Mouse (Mus musculus) cerebellum, adult 2 months (tissue): Measurements from ENCODE around the gene Fbxl3. TPM values are rescaled to one million over a fixed set of nuclear protein-coding genes. Genes with fewer than 3 reads are reported as not detected.

Source experiments
- DNase-seq, 2 experiments: peaks; one replicate each; pipeline ENCODE4 v3.0.0; 2021
- H3K27ac ChIP-seq: fragments of 200-500 bp; 2 replicates; pipeline ENCODE4 v1.5.1; 2012; ENCODE audit warnings: low read length, control low read depth, inconsistent platforms; ENCODE audit not compliant: insufficient read depth
- H3K27me3 ChIP-seq: fragments of 200-500 bp; 2 replicates; pipeline ENCODE4 v1.6.1; 2012; ENCODE audit warnings: inconsistent platforms, mild to moderate bottlenecking, low read length, moderate library complexity; ENCODE audit not compliant: control insufficient read depth, insufficient read depth
- H3K4me1 ChIP-seq: fragments of 200-500 bp; 2 replicates; pipeline ENCODE4 v1.6.1; 2011; ENCODE audit warnings: low read length; ENCODE audit not compliant: control insufficient read depth, insufficient read depth
- H3K4me3 ChIP-seq: fragments of 200-500 bp; replicated peaks from 2 replicates; pipeline ENCODE3; 2011; ENCODE audit warnings: mild to moderate bottlenecking, low read depth, low read length, control low read depth; ENCODE audit not compliant: insufficient read depth
- CTCF ChIP-seq: fragments of 200-500 bp; IDR thresholded peaks from 2 replicates; pipeline ENCODE4 v1.5.1; 2011; ENCODE audit warnings: low read depth, mild to moderate bottlenecking, control low read depth, low read length, moderate library complexity, borderline replicate concordance; ENCODE audit not compliant: insufficient read depth
- POLR2A ChIP-seq: fragments of 200-500 bp; IDR thresholded peaks from 2 replicates; pipeline ENCODE4 v1.6.1; 2011; ENCODE audit warnings: low read length, control low read depth, borderline replicate concordance; ENCODE audit not compliant: insufficient read depth
- WGBS: fragments of 180-500 bp; shearing (Covaris S2); methylation state at CpG from one replicate; pipeline ENCODE4 v1.1.7; 2018; 5-methylcytosine and 5-hydroxymethylcytosine counted together
- polyA plus RNA-seq: library from polyadenylated mRNA; depleted of rRNA; stranded (reverse); fragments of >200 nt; gene quantifications from 2 replicates; pipeline ENCODE4 v1.2.3, GENCODE M21; 2012

Gene Fbxl3
- polyA plus RNA-seq, 1 experiment: 141 TPM

GRCm38 (mm10) chr14:103095036-103095435 is 4.3 kb downstream of the Fbxl3 start:
- Histone ChIP-seq H3K27me3 (no peaks in the 10 kb centered on the region), H3K27ac (no peak overlapping the region), H3K4me1 (peaks cover 17% of the 10 kb centered on the region), H3K4me3 (no peak overlapping the region)
- WGBS: 75% methylated on average over 8 of the region's 8 CpGs
- TF ChIP-seq POLR2A (no peak), CTCF (no peak)
- no peak for DNase-seq

GRCm38 (mm10) chr14:103093670-103094069 is 5.7 kb downstream of the Fbxl3 start:
- peaks cover 17% of the 10 kb centered on the region for H3K4me1 ChIP-seq
- WGBS: 58% methylated on average over 4 of the region's 4 CpGs
- no peak overlapping the region for H3K4me3 ChIP-seq
- H3K27ac ChIP-seq: no peak overlapping the region
- DNase-seq: no peak
- TF ChIP-seq CTCF (no peak), POLR2A (no peak)
- H3K27me3 ChIP-seq: no peaks in the 10 kb centered on the region

GRCm38 (mm10) chr14:103093236-103093635 is 6.1 kb downstream of the Fbxl3 start:
- H3K4me1 ChIP-seq: peaks cover 17% of the 10 kb centered on the region
- no peak overlapping the region for H3K27ac ChIP-seq
- no peak overlapping the region for H3K4me3 ChIP-seq
- H3K27me3 ChIP-seq: no peaks in the 10 kb centered on the region
- 77% methylated on average over 3 of the region's 3 CpGs for WGBS
- TF ChIP-seq CTCF: no peak
- TF ChIP-seq POLR2A: no peak
- no peak for DNase-seq

GRCm38 (mm10) chr14:103088624-103089023 is 10.7 kb downstream of the Fbxl3 start:
- peak; percentile 60 to 61 for DNase-seq
- peaks cover 6% of the 10 kb centered on the region; the same call in 1 of the 2 replicates for H3K4me1 ChIP-seq
- TF ChIP-seq POLR2A: no peak
- TF ChIP-seq CTCF: peak; percentile 42; the same call in 1 of the 2 replicates
- no peak overlapping the region for H3K4me3 ChIP-seq
- WGBS: 54% methylated on average over 6 of the region's 6 CpGs
- H3K27me3 ChIP-seq: no peaks in the 10 kb centered on the region
- H3K27ac ChIP-seq: no peak overlapping the region

- DNase-seq: no peak
- 77% methylated on average over 5 of the region's 5 CpGs for WGBS
- H3K4me3 ChIP-seq: no peak overlapping the region
- TF ChIP-seq POLR2A (no peak), CTCF (no peak)
- H3K27me3 ChIP-seq: no peaks in the 10 kb centered on the region
- H3K27ac ChIP-seq: no peak overlapping the region
- H3K4me1 ChIP-seq: peaks cover 6% of the 10 kb centered on the region; the same call in 1 of the 2 replicates
Observed at GRCm38 (mm10) chr14:103087846-103088245, 11.5 kb downstream of the Fbxl3 start.

GRCm38 (mm10) chr14:103086671-103087324 is 12.6 kb downstream of the Fbxl3 start:
- no peak overlapping the region for H3K27ac ChIP-seq
- no peak for DNase-seq
- H3K4me1 ChIP-seq: peaks cover 6% of the 10 kb centered on the region; the same call in 1 of the 2 replicates
- no peak overlapping the region for H3K4me3 ChIP-seq
- TF ChIP-seq POLR2A: no peak
- TF ChIP-seq CTCF: no peak
- no peaks in the 10 kb centered on the region for H3K27me3 ChIP-seq
- 84% methylated on average over 4 of the region's 4 CpGs for WGBS

- no peak overlapping the region for H3K27ac ChIP-seq
- H3K27me3 ChIP-seq: no peaks in the 10 kb centered on the region
- peaks cover 6% of the 10 kb centered on the region; the same call in 1 of the 2 replicates for H3K4me1 ChIP-seq
- H3K4me3 ChIP-seq: no peak overlapping the region
- DNase-seq: no peak
- 19% methylated on average over 1 of the region's 1 CpGs for WGBS
- TF ChIP-seq POLR2A (no peak), CTCF (no peak)
Observed at GRCm38 (mm10) chr14:103085840-103086533, 13.4 kb downstream of the Fbxl3 start.
